Mouse (Mus musculus): ENCODE data around the gene Slc5a4b.

GRCm38 (mm10) chr10:76136318-76136717 lies 25.6 kb upstream of the Slc5a4b start:
- TF ChIP-seq POLR2A (IDR thresholded peaks at IDR 0.05; ENCODE audit: low read depth, low read length) (no peak), CTCF (IDR thresholded peaks at IDR 0.05; ENCODE audit: extremely low read depth, insufficient read length, insufficient replicate concordance, low read depth, low read length) (no peak)

Data from small intestine, adult 2 months (tissue).